Mouse (Mus musculus) MEL (cell line): ENCODE measurements around the gene Coasy. TPM values are rescaled to one million over a fixed set of nuclear protein-coding genes. Genes with fewer than 3 reads are reported as not detected.

Source experiments
- DNase-seq: peaks from one replicate; pipeline ENCODE4 v3.0.0; 2011; ENCODE audit warnings: low read depth, low spot score
- H3K27ac ChIP-seq: 2 replicates; pipeline ENCODE4 v1.5.1; 2012; ENCODE audit warnings: low read depth, mild to moderate bottlenecking, control low read depth, low read length, moderate library complexity; ENCODE audit not compliant: control insufficient read depth
- H3K27me3 ChIP-seq, 2 experiments: fragments of 150-350 bp in 1 of 2; sonication (generic) in 1 of 2; 2 replicates each; pipeline ENCODE4 v1.6.1; 2012; ENCODE audit warnings: low read length in 2 of 2, mild to moderate bottlenecking in 2 of 2, improper control_type of control experiment in 1 of 2, moderate library complexity in 1 of 2; ENCODE audit not compliant: insufficient read depth in 2 of 2, control insufficient read depth in 1 of 2
- H3K36me3 ChIP-seq, 2 experiments: 2 replicates each; pipeline ENCODE4 v1.6.1; 2012 to 2014; ENCODE audit warnings: low read length in 2 of 2, improper control_type of control experiment in 1 of 2, inconsistent platforms in 1 of 2, mild to moderate bottlenecking in 1 of 2; ENCODE audit not compliant: insufficient read depth in 2 of 2, control insufficient read depth in 1 of 2
- H3K4me1 ChIP-seq, 2 experiments: fragments of 150-350 bp in 1 of 2; sonication (generic) in 1 of 2; 2 replicates each; pipeline ENCODE4 v1.6.1; 2012; ENCODE audit warnings: low read length in 2 of 2, improper control_type of control experiment in 1 of 2, mild to moderate bottlenecking in 1 of 2; ENCODE audit not compliant: insufficient read depth in 2 of 2, control insufficient read depth in 1 of 2
- H3K4me3 ChIP-seq, 2 experiments: fragments of 150-350 bp in 1 of 2; sonication (generic) in 1 of 2; 2 replicates each; pipeline ENCODE4 v1.5.1; 2012; ENCODE audit warnings: low read depth in 2 of 2, low read length in 2 of 2, mild to moderate bottlenecking in 2 of 2, moderate library complexity in 2 of 2, control low read depth in 1 of 2, improper control_type of control experiment in 1 of 2; ENCODE audit not compliant: control insufficient read depth in 1 of 2, insufficient read depth in 1 of 2
- H3K79me2 ChIP-seq: 2 replicates; pipeline ENCODE4 v1.6.1; 2012; ENCODE audit warnings: mild to moderate bottlenecking, low read length, moderate library complexity; ENCODE audit not compliant: control insufficient read depth, poor library complexity, insufficient read depth
- H3K9ac ChIP-seq: 2 replicates; pipeline ENCODE4 v1.6.1; 2012; ENCODE audit warnings: low read depth, mild to moderate bottlenecking, control low read depth, low read length, moderate library complexity; ENCODE audit not compliant: control insufficient read depth, poor library complexity, severe bottlenecking
- H3K9me3 ChIP-seq: fragments of 150-350 bp; sonication (generic); replicated peaks from 2 replicates; pipeline ENCODE4 v1.6.1; 2012; ENCODE audit warnings: mild to moderate bottlenecking, low read length, improper control_type of control experiment, moderate library complexity; ENCODE audit not compliant: insufficient read depth
- BHLHE40 ChIP-seq: IDR thresholded peaks from 2 replicates; pipeline ENCODE4 v1.6.1; 2012; ENCODE audit warnings: low read depth, mild to moderate bottlenecking, inconsistent platforms, low read length, improper control_type of control experiment, borderline replicate concordance
- CHD1 ChIP-seq: IDR thresholded peaks from 2 replicates; pipeline ENCODE4 v1.6.1; 2012; ENCODE audit warnings: low read depth, mild to moderate bottlenecking, inconsistent platforms, low read length, improper control_type of control experiment
- EP300 ChIP-seq, 2 experiments: IDR thresholded peaks; 2 replicates each; pipeline ENCODE4 v1.6.1; 2011; ENCODE audit warnings: improper control_type of control experiment in 2 of 2, low read length in 2 of 2, low read depth in 1 of 2, mild to moderate bottlenecking in 1 of 2
- ETS1 ChIP-seq: IDR thresholded peaks from 2 replicates; pipeline ENCODE4 v1.6.1; 2012; ENCODE audit warnings: low read depth, mild to moderate bottlenecking, inconsistent platforms, low read length, improper control_type of control experiment, moderate library complexity
- KAT2A ChIP-seq: conservative IDR thresholded peaks from 2 replicates; pipeline ENCODE4 v1.6.1; 2012; ENCODE audit warnings: low read depth, low read length, improper control_type of control experiment, inconsistent platforms
- MAFK ChIP-seq: IDR thresholded peaks from 2 replicates; pipeline ENCODE4 v1.6.1; 2011; ENCODE audit warnings: low read depth, mild to moderate bottlenecking, low read length, improper control_type of control experiment, borderline replicate concordance
- MAZ ChIP-seq: IDR thresholded peaks from 2 replicates; pipeline ENCODE4 v1.6.1; 2012; ENCODE audit warnings: low read depth, mild to moderate bottlenecking, inconsistent platforms, low read length, improper control_type of control experiment
- MEF2A ChIP-seq: IDR thresholded peaks from 2 replicates; pipeline ENCODE4 v1.6.1; 2014; ENCODE audit warnings: low read depth, mild to moderate bottlenecking, inconsistent platforms, low read length, improper control_type of control experiment; ENCODE audit not compliant: poor library complexity, insufficient replicate concordance, severe bottlenecking; ENCODE audit errors: extremely low read depth
- NELFE ChIP-seq: IDR thresholded peaks from 2 replicates; pipeline ENCODE4 v1.6.1; 2011; ENCODE audit warnings: low read depth, low read length, improper control_type of control experiment
- POLR2A ChIP-seq, 2 experiments: IDR thresholded peaks; 2 replicates each; pipeline ENCODE4 v1.6.1; 2011 to 2012; ENCODE audit warnings: low read length in 2 of 2, mild to moderate bottlenecking in 2 of 2, control low read depth in 1 of 2, improper control_type of control experiment in 1 of 2, low read depth in 1 of 2, moderate library complexity in 1 of 2; ENCODE audit not compliant: control insufficient read depth in 1 of 2, insufficient read depth in 1 of 2, poor library complexity in 1 of 2
- POLR2AphosphoS2 ChIP-seq: IDR thresholded peaks from 2 replicates; pipeline ENCODE4 v1.6.1; 2011; ENCODE audit warnings: low read length, improper control_type of control experiment
- POLR2AphosphoS5 ChIP-seq: IDR thresholded peaks from 2 replicates; pipeline ENCODE4 v1.6.1; 2012; ENCODE audit warnings: low read depth, borderline replicate concordance, mild to moderate bottlenecking, inconsistent platforms, low read length, moderate library complexity, mixed read lengths
- RCOR1 ChIP-seq: IDR thresholded peaks from 2 replicates; pipeline ENCODE4 v1.6.1; 2012; ENCODE audit warnings: low read depth, mild to moderate bottlenecking, inconsistent platforms, low read length, improper control_type of control experiment
- USF1 ChIP-seq: IDR thresholded peaks from 2 replicates; pipeline ENCODE4 v1.6.1; 2014; ENCODE audit warnings: low read depth, mild to moderate bottlenecking, inconsistent platforms, low read length, improper control_type of control experiment, moderate library complexity
- ZMIZ1 ChIP-seq: IDR thresholded peaks from 2 replicates; pipeline ENCODE4 v1.6.1; 2012; ENCODE audit warnings: low read depth, mild to moderate bottlenecking, inconsistent platforms, low read length, improper control_type of control experiment, moderate library complexity
- ZNF384 ChIP-seq: IDR thresholded peaks from 2 replicates; pipeline ENCODE4 v1.6.1; 2012; ENCODE audit warnings: low read depth, mild to moderate bottlenecking, inconsistent platforms, low read length, improper control_type of control experiment
- polyA plus RNA-seq, 2 experiments: library from polyadenylated mRNA; stranded (reverse) in 1 of 2; unstranded in 1 of 2; fragments of >175 nt in 1 of 2; fragments of >200 nt in 1 of 2; gene quantifications; 2 replicates each; pipeline versions ENCODE4 v1.2.1 to v1.2.4; 2012; ENCODE audit warnings: low replicate concordance in 2 of 2, low read depth in 1 of 2; ENCODE audit not compliant: insufficient read length in 2 of 2, insufficient read depth in 1 of 2, missing spikeins in 1 of 2
- total RNA-seq: library from RNA; depleted of rRNA; stranded (reverse); fragments of 300-350 nt; gene quantifications from 2 replicates; pipeline ENCODE4 v1.2.3, GENCODE M21; 2012

Gene Coasy
- total and polyA plus RNA-seq, 3 experiments, result 34.8 to 44.2 TPM; not detected in 1

DNA sequence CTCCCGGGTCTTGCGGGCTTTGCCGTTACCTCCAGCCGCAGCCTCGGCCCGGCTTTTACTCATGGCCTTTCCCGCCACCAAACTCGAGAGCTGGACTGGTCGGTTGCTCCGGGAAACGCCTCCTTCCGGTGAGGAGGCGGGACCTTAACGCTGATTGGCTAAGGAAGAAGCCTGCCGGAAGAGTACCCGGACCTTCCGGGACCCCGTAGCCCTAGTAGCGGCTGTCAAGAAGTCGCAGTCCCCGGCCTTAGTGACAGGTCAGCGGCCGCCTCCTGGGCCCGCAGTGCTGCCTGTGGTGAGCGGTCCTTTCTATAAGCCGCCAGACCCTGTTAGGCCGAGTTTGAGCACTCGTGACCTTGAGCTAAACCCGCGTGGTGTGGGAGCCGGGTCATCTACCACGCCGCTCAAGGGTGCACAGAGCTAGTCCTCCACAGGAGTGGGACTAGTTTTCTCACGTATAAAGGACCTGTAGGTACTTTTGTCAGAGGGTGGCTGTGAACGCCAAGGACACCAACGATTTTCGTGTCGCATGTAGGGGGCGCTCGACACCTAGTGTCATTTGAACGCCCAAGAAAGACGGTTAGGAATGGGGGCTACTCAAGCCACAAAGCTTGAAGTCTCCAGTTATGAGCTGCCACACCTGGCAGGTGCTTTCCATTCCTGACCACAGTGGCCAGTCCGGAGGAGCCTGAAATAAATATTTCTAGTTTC lies 13.1 kb downstream of the Coasy start, which contains the start of gene Psmc3ip (continued):
- TF ChIP-seq MAFK (no peak), NELFE (peak; percentile 62), RCOR1 (no peak), ZMIZ1 (no peak; the same call in 1 of the 2 replicates), CHD1 (no peak), POLR2AphosphoS2 (peak; percentile 96), MAZ (no peak), ETS1 (no peak), ZNF384 (no peak), BHLHE40 (no peak), EP300 (IDR thresholded peaks at IDR 0.05; ENCODE audit: low read depth in 1 of 2, low read length in 2 of 2) (no peak; a peak in 1 of 4 replicates), POLR2A (IDR thresholded peaks at IDR 0.05; ENCODE audit: control insufficient read depth in 1 of 2, insufficient read depth in 1 of 2, low read depth in 1 of 2, low read length in 2 of 2, poor library complexity in 1 of 2) (peak; percentile 51 to 74; a peak in 1 of 4 replicates)

DNA sequence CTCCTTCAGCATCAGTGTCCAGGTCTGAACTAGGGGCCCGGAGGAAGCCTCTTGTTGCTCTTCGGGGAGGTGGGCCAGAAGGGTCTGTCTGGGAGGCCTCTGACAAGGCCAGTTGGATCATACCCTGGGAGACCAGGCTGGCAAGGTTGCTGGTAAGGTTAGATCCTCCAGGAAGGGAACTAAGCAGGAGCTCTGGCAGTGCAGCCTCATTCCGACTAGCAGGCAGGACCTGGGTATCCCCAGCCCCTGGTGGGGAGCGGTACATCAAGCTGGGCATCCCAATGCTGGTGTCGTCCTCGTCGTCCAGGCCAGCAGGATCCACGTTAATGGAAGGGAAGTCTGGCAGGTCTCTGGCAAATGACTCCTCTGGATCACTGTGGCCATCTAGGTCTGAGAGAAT lies 15.9 kb downstream of the Coasy start:
- Histone ChIP-seq H3K36me3 (peaks cover 2 to 31% of the 10 kb centered on the region in 2 experiments; a peak in 3 of 4 replicates), H3K4me3 (no peak overlapping the region)
- DNase-seq, result no peak

DNA sequence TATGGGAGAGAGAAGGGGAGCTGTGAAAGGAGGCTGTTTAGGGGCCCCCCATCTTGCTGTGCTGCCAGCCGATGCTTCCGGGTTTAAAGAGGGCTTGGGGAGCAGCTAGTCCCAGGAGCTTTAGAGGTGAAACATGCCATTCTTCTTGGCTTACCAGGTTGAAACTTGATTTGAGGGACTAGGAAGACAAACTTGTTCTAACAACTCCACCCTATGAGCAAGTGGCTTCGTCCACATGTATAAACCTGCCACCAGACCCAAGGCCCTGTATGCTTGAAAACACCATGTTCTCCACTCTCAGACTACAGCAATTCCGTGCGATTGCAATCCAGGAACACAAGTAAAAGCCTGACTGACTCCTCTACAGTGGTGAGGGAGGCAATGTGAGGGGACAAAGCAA lies 20.6 kb downstream of the Coasy start:
- H3K4me3 ChIP-seq, result no peak overlapping the region
- H3K27me3 ChIP-seq, result no peaks in the 10 kb centered on the region
- no peak overlapping the region for H3K27ac ChIP-seq
- no peak overlapping the region for H3K9ac ChIP-seq
- TF ChIP-seq KAT2A, result no peak
- TF ChIP-seq NELFE, result no peak
- no peaks in the 10 kb centered on the region for H3K79me2 ChIP-seq
- no peaks in the 10 kb centered on the region for H3K9me3 ChIP-seq
- H3K4me1 ChIP-seq, result no peaks in the 10 kb centered on the region
- DNase-seq, result no peak
- H3K36me3 ChIP-seq, result peaks cover 0 to 38% of the 10 kb centered on the region in 2 experiments; a peak in 2 of 4 replicates

More for the DNA sequence above, 15.9 kb downstream of the Coasy start:
- TF ChIP-seq MEF2A (no peak), POLR2AphosphoS5 (no peak), USF1 (no peak)
- TF ChIP-seq, all 39 proteins: peak for 0
- no peaks in the 10 kb centered on the region for H3K9me3 ChIP-seq
- no peaks in the 10 kb centered on the region for H3K27me3 ChIP-seq
- H3K4me1 ChIP-seq, result peaks cover 0 to 2% of the 10 kb centered on the region in 2 experiments; a peak in 1 of 4 replicates
- no peak overlapping the region for H3K9ac ChIP-seq
- no peaks in the 10 kb centered on the region for H3K79me2 ChIP-seq
- no peak overlapping the region for H3K27ac ChIP-seq
